Mouse (Mus musculus): Measurements from ENCODE around the gene Vmn2r39.
"Not testable (repeated sequence)": the region's sequence is repeated elsewhere in the genome, so short reads cannot be mapped to it uniquely, and the experiment has no call there.

- not testable (repeated sequence) for TF ChIP-seq POLR2A (IDR thresholded peaks at IDR 0.05; ENCODE audit: extremely low read depth, insufficient read depth, low read length); CTCF (IDR thresholded peaks at IDR 0.05; ENCODE audit: low read depth, low read length)
These were observed at the start of gene Vmn2r39 for GRCm38 (mm10) chr7:9030698-9031097.

All from liver, adult 2 months (tissue).